In the genomic region with DNA sequence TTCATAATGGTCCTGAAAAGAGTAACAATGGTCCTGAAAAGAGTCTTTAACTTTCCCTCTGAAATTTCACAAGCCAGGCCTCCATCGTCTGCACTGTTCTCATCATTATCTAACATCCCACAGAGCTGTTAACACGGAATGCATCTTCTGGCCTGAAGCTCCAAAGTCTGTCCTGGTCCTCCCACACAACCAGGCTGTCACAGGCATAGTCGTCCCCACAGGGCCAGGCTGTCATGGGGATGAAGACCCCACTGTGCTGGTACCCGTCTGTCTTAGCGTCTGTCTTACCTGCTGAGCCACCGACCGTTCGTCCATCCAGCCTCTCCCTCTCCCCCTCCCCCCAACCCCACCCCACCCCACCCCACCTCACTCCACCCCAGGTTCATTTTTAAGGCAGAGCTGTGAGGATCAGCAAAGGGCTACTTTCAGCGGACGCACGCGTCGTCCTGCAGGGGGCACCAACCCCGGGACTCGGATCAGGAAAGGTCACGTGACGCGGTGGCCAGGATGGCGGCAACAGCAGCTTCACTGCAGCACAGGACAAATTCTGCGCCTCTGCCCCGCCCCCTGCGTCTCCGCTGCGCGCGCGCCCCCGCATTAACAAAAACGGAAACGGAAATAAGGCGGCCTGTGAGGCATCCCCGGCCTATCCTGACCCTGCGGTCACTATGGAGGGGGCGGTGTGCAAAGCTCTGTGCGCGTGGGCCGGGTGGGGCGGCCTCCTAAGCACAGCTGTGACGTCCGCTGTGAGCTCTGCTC, we compare ENCODE assay signal across 1 mouse cellular context.
TF ChIP-seq lines count a peak whose summit lies in the region.

No protein-coding gene starts in this region.

TF ChIP-seq in CH12.LX, 34 proteins besides CTCF, POLR2A, EP300 and RAD21:
- TF ChIP-seq MEF2A (IDR thresholded peaks at IDR 0.05; ENCODE audit: borderline replicate concordance, low read depth, low read length) (no peak), USF1 (IDR thresholded peaks at IDR 0.05; ENCODE audit: low read depth, low read length) (peak; percentile 88), POLR2AphosphoS2 (IDR thresholded peaks at IDR 0.05; ENCODE audit: low read depth, low read length) (no peak), TBP (conservative IDR thresholded peaks at IDR 0.05; ENCODE audit: low read depth, low read length) (no peak), USF2 (conservative IDR thresholded peaks at IDR 0.05; ENCODE audit: low read depth, low read length) (peak; percentile 85), MXI1 (IDR thresholded peaks at IDR 0.05; ENCODE audit: low read depth, low read length) (no peak), CHD2 (IDR thresholded peaks at IDR 0.05; ENCODE audit: low read length) (0 out of 2 replicates have a peak, but pooled peaks have one; percentile 5), JUND (conservative IDR thresholded peaks at IDR 0.05; ENCODE audit: low read depth, low read length) (no peak), TCF12 (IDR thresholded peaks at IDR 0.05; ENCODE audit: low read depth, low read length) (0 out of 2 replicates have a peak, but pooled peaks have one; percentile 7), SMC3 (IDR thresholded peaks at IDR 0.05; ENCODE audit: low read depth, low read length) (no peak), BHLHE40 (IDR thresholded peaks at IDR 0.05; ENCODE audit: low read depth, low read length) (peak; percentile 63), MAX (IDR thresholded peaks at IDR 0.05; ENCODE audit: low read length) (peak; percentile 76; the same call in 1 of the 2 replicates), CHD1 (IDR thresholded peaks at IDR 0.05; ENCODE audit: low read depth, low read length) (no peak), HCFC1 (IDR thresholded peaks at IDR 0.05; ENCODE audit: low read depth, low read length) (peak; percentile 41; the same call in 1 of the 2 replicates), MYC (IDR thresholded peaks at IDR 0.05; ENCODE audit: low read depth, low read length) (no peak), PAX5 (IDR thresholded peaks at IDR 0.05; ENCODE audit: low read length) (no peak), JUN (IDR thresholded peaks at IDR 0.05; ENCODE audit: insufficient read depth, low read depth, low read length) (no peak), NRF1 (IDR thresholded peaks at IDR 0.05; ENCODE audit: low read depth, low read length) (peak; percentile 57)
TF ChIP-seq in CH12.LX: peak in this region for 8.
